Comparison of ENCODE assay signal across 20 mouse cellular contexts in the genomic region with DNA sequence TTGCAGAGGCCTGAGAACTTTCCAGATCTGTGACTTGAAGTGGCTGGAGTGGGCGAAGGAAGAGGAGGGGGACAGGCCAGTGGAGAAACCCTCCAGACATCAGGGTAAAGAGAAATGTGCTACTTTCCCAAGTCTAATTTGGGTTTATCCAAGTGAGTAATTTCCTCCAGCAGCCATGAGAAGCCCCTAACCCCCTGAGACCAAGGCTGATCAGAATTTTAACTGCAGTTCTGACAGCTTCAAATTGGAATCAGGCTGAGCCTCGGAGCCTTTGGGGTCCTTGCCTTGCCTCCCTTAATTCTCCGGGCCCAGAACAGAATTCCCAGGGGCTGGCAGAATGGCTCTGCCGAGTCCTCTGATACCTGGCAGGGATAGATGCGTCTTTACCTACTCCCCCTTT.
"Had no signal": no experiment of that assay in that cellular context is flagged by ENCODE, and none has a peak within 500 bp of the region (broad histone marks: within the 10 kb centered on the region; RNA-seq: fewer than 3 reads in every experiment).

No protein-coding gene starts in this region.

- H3K4me2 ChIP-seq: limb, embryonic 12.5 days; limb, embryonic 15.5 days; liver, embryonic 11.5 days; lung, embryonic 14.5 days; midbrain, embryonic 12.5 days; neural tube, embryonic 13.5 days; stomach, embryonic 15.5 days had no signal

- ATAC-seq: liver, postnatal 0 days; lung, postnatal 0 days had no signal

- H3K27ac ChIP-seq: limb, embryonic 12.5 days; limb, embryonic 15.5 days; liver, embryonic 14.5 days; macrophage; midbrain, embryonic 12.5 days; neural tube, embryonic 13.5 days; stomach, embryonic 15.5 days had no signal

- H3K27me3 ChIP-seq: limb, embryonic 12.5 days; limb, embryonic 15.5 days; midbrain, embryonic 12.5 days; neural tube, embryonic 13.5 days; stomach, embryonic 15.5 days had no signal

- H3K4me1 ChIP-seq: limb, embryonic 12.5 days; limb, embryonic 15.5 days; stomach, embryonic 15.5 days had no signal

- H3K9me3 ChIP-seq: limb, embryonic 12.5 days; limb, embryonic 15.5 days; midbrain, embryonic 12.5 days; neural tube, embryonic 13.5 days; stomach, embryonic 15.5 days had no signal

- H3K9ac ChIP-seq: limb, embryonic 12.5 days; limb, embryonic 15.5 days; liver, embryonic 14.5 days; liver, postnatal 0 days; lung, embryonic 14.5 days; midbrain, embryonic 12.5 days; neural tube, embryonic 13.5 days; stomach, embryonic 15.5 days had no signal

- DNase-seq: kidney, adult 9 months; kidney, postnatal 14 days; kidney, postnatal 4 days; left cerebral cortex, postnatal 4 days; liver, postnatal 0 days; lung, embryonic 14.5 days; retina, postnatal 1 day; right cerebral cortex, postnatal 25 days; spleen, adult 18-20 months; thymus, postnatal 25 days had no signal

- H3K4me3 ChIP-seq: limb, embryonic 12.5 days; limb, embryonic 15.5 days; midbrain, embryonic 12.5 days; myocyte; neural tube, embryonic 13.5 days; stomach, embryonic 15.5 days had no signal

- H3K36me3 ChIP-seq: limb, embryonic 12.5 days; limb, embryonic 15.5 days; midbrain, embryonic 12.5 days; neural tube, embryonic 13.5 days; stomach, embryonic 15.5 days had no signal
